Mouse (Mus musculus) adrenal gland (tissue): ENCODE results near the gene Nkapd1.
"Not testable (repeated sequence)": the region's sequence is repeated elsewhere in the genome, so short reads cannot be mapped to it uniquely, and the experiment has no call there.

Experiments used
- intact Hi-C: fragments of 180-260 bp; cut with DNase I; formaldehyde crosslinking; loops from one replicate; pipeline ENCODE4 v1.15.1; 2025
- long read RNA-seq, 2 experiments: library from polyadenylated mRNA; unstranded; transcript quantifications; one replicate each; pipeline ENCODE4 v2.0.0; 2020; ENCODE audit warnings: borderline replicate concordance in 1 of 2; ENCODE audit not compliant: insufficient replicate concordance in 1 of 2

Nkapd1 gene
- long read RNA-seq, experiment 1, transcript Nkapd1-201 (6 exons, 3,316 nt), result major isoform, 10 of 14 reads
- long read RNA-seq, experiment 1, partial matches to known transcripts, result 0 of 14 reads
- long read RNA-seq, experiment 1, other reads (novel, unspliced or antisense), result 0 of 14 reads
- long read RNA-seq, experiment 2, transcript Nkapd1-203 (6 exons, 1,225 nt), result minor isoform, 5 of 16 reads
- long read RNA-seq, experiment 2, transcript Nkapd1-201 (6 exons, 3,316 nt), result major isoform, 8 of 16 reads
- long read RNA-seq, experiment 2, partial matches to known transcripts, result 1 of 16 reads
- long read RNA-seq, experiment 2, other reads (novel, unspliced or antisense), result 2 of 16 reads

- intact Hi-C loops, result no loop called here
Observed at GRCm38 (mm10) chr9:50616766-50617603, at the start of gene Nkapd1, which contains the start of gene Pih1d2. Nkapd1 (minus strand) TSS chr9:50617464. Pih1d2 (plus strand) TSS chr9:50617321.

DNA sequence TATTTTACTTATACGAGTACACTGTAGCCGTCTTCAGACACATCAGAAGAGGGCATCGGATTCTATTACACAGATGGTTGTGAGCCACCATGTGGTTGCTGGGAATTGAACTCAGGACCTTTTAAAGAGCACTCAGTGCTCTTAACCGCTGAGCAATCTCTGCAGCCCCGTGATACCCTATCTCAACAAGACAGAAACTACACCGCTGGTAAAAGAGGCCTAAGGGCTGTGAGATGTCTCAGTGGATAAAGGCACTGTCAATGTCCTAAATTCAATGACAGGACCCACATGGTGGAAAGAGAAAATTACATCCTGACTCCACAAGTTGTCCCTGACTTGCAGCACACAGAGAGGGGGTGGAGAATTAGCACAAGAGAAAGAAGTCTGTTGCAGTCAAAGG lies 49.2 kb upstream of the Nkapd1 start:
- intact Hi-C loops, result no loop called here

- intact Hi-C loops, result no loop called here
Observed at GRCm38 (mm10) chr9:50664826-50665225, 47.6 kb upstream of the Nkapd1 start.

- intact Hi-C loops, result no loop called here
Observed at GRCm38 (mm10) chr9:50660431-50660830, 43.2 kb upstream of the Nkapd1 start.

GRCm38 (mm10) chr9:50659392-50660217 lies 42.3 kb upstream of the Nkapd1 start, which contains the start of gene Dlat:
Dlat (minus strand) TSS chr9:50659780.
- intact Hi-C loops, result no loop called here

- intact Hi-C loops, result no loop called here
Observed at GRCm38 (mm10) chr9:50658941-50659388, 41.7 kb upstream of the Nkapd1 start.

DNA sequence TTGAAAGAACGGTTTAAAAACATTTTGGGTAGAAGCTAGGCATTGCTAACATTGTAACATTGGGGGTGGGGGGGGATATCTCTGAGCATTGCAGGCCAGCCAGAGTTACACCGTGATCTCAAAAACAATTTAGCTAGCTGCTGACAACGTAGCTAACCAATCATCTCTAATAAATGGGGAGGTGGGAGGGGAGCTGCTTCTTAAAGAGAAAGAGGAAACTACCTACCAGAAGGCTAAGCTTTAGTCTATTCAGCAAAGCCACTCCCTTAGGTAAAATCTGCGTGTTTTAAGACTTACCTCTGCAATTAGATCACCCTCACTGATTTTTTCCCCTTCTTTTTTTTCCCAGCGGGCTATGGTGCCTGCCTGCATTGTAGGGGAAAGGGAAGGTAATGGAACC lies 41.1 kb upstream of the Nkapd1 start:
- intact Hi-C loops, result no loop called here

DNA sequence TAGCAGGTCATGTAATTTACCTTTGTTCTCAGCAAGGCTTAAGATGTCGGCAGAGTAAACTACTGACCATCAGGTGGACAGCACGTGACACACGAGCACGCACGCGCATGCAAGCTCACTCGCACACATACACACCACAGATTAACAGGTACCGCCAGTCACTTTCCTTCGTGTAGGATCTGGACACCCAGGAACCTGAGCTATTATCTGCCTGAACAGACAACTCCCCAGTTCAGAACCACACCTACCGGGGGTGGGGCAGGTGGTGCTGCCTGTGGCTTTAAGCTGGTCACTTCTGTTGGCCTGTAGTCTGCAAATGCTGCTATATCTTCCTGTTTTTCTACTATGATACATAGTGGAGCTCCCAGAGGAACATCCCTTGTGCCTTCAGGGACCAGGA lies 33.2 kb upstream of the Nkapd1 start:
- intact Hi-C loops, result no loop called here

DNA sequence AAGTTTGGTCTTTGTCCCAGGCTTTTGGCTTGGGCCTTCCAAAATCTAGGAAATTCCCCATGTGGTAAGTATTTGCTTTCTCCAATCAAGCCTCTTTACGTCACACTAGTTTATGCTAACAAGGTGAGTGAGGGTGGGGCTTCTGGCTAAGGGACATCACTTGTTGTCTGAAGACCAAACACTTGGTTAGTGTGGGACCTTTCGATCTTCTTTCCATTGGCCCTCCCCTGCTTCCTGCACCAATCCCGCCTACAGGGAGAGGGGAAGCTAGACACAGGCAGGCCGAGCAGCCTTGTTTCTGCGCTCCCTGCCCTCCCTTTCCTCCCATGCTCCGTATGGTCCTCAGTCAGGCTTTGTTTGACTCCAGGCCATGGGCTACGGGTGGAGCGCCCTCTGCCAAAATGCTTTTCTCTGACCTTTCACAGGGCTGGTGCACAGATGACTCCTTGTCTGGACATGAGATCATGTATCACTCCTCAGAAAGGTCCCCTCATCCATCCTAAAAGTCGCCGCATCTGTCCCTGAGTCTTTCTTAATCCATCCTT lies 29.6 kb upstream of the Nkapd1 start:
- intact Hi-C loops, result no loop called here

DNA sequence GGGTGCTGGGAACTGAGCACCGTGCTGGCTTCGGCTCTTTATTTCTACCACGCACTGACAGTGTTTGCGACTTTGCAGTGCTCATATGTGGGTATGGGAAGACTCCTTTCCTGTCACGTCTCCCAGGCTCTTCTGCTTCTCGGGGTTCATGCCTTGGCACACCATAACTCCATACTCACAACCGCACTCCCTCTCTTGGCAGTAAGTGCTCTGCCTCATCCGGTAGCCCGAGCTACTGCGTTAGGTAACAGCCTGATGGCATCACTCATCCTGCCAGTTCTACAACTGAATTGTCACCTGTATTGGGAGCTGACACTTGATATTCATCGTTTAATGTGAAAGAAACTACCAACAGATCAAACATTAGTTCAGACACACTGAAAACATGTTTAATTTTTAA lies 17.0 kb upstream of the Nkapd1 start:
- intact Hi-C loops, result no loop called here

GRCm38 (mm10) chr9:50633059-50633458 lies 15.8 kb upstream of the Nkapd1 start:
- intact Hi-C loops, result no loop called here

- intact Hi-C loops, result no loop called here
Observed at GRCm38 (mm10) chr9:50632016-50632688, 14.9 kb upstream of the Nkapd1 start.

DNA sequence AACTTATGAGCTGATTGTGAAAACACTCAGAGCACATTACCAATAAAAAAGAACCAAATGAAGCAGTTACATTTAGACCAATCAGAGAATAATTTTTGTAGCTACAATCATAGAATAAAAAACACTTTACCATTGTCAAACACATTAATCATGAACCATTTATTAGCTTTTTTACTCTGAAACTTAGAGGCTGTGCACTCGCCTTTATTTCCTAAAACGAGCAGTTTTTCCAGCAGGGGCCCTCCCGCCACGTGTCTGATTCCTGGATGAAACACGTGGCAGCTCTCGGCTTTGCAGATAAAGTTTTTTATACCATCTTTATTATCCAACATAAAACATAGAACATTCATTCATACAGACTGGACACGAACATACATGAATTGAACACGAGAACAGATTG lies 13.6 kb upstream of the Nkapd1 start:
- intact Hi-C loops, result not testable (repeated sequence)

GRCm38 (mm10) chr9:50617794-50618330 lies 598 bp upstream of the Nkapd1 start:
- intact Hi-C loops, result no loop called here

DNA sequence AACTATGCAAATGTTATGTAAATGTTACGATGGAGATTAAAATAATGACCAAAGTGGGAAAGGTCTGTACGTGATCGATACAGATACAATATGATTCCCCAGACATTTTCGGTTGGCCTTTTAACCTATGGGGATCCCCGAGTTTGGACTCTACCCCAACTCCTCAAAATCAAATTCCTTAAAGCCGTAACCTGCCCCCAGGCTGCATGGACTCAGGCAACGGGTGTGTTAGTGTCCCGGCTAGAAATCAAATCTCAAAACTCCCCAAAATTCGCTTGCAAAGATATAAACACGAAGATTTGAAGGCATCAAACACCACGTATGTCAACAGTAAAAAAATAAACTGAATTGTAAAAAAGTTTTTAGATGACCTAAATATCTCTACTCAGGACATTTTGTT lies 1.1 kb downstream of the Nkapd1 start:
- intact Hi-C loops, result no loop called here

GRCm38 (mm10) chr9:50612115-50612514 lies 5.1 kb downstream of the Nkapd1 start:
- intact Hi-C loops, result no loop called here

- intact Hi-C loops, result no loop called here
Observed at GRCm38 (mm10) chr9:50604338-50604737, 12.9 kb downstream of the Nkapd1 start.

DNA sequence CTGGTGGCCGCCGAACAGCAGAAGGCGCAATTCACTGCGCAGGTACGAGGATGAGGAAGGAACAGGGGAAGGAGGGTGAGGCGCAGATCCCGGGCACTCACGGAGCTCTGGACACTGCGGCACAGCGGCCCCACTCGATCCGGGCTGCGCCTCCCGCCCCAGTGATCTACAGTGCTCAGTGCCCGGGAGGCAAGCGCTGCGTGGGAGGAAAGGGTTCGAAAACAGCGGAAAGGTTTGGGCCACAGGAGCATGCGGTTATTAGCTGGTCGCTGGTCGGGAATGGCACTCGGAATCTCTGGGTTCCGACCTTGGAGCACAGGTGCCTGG lies 13.3 kb downstream of the Nkapd1 start:
- intact Hi-C loops, result no loop called here

DNA sequence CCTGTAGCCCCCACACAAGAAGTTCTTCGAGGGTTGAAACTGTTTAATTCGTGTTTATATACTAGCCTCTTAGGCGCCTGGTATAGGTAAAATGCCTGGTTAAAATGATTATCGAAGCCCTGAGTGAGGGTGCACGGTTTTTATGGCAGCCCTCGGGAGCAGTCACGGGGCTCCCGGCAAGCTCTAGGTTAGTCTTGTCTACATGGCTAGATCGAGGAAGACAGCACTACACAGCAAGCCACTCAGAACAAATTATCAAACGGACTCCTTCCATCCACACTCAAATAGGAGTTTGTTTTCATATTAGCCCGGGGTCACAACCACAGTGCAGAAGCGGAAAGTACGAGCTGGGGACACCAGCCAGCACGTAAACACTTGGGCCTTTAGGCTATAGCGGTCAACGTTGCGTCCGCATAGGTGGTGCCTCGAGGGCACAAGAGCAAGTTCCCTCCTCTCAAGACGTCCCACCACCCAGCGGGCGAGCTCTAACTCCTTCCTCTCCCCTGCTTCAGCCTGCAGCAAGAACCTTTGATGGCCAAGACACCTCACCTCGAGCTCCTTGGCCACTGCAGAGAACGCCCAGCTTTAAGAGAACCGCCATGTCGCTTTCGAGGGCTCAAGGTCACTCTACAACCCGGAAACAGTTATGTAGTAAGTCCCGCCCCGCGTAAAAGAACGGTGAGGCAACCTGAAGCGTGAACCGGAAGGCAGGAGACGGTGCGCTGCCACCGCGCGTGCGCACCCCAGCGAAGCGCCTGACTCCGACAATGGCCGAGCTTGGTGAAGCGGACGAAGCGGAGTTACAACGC lies 13.9 kb downstream of the Nkapd1 start, which contains the start of the genes Sdhd and Timm8b:
Gene Sdhd, minus strand, starts transcription at position 624 of the 809 bp plus-strand sequence.
Gene Timm8b, plus strand, starts transcription at position 722 of the 809 bp plus-strand sequence.
- intact Hi-C loops, result no loop called here
